Mouse (Mus musculus): ENCODE results near the gene Cyp2w1.
"Not testable (repeated sequence)": the region's sequence is repeated elsewhere in the genome, so short reads cannot be mapped to it uniquely, and the experiment has no call there.

The Cyp2w1 gene

GRCm38 (mm10) chr5:139332590-139333272 lies 19.7 kb upstream of the Cyp2w1 start:
- no peak for DNase-seq (ENCODE audit: low read depth, low spot score)

- DNase-seq (ENCODE audit: low read depth, low spot score): no peak
Measured at GRCm38 (mm10) chr5:139333301-139334013, 19.0 kb upstream of the Cyp2w1 start.

GRCm38 (mm10) chr5:139334394-139334793 lies 18.0 kb upstream of the Cyp2w1 start:
- not testable (repeated sequence) for DNase-seq (ENCODE audit: low read depth, low spot score)

GRCm38 (mm10) chr5:139335634-139336033 lies 16.8 kb upstream of the Cyp2w1 start:
- no peak for DNase-seq (ENCODE audit: low read depth, low spot score)

- no peak for DNase-seq (ENCODE audit: low read depth, low spot score)
Measured at GRCm38 (mm10) chr5:139337826-139338370, 14.5 kb upstream of the Cyp2w1 start.

- DNase-seq (ENCODE audit: low read depth, low spot score): no peak
Measured at GRCm38 (mm10) chr5:139338403-139338802, 14.0 kb upstream of the Cyp2w1 start.

GRCm38 (mm10) chr5:139338891-139339290 lies 13.5 kb upstream of the Cyp2w1 start:
- no peak for DNase-seq (ENCODE audit: low read depth, low spot score)

GRCm38 (mm10) chr5:139344021-139344686 lies 8.3 kb upstream of the Cyp2w1 start:
- peak; percentile 68 for DNase-seq (ENCODE audit: low read depth, low spot score)

GRCm38 (mm10) chr5:139344687-139345363 lies 7.6 kb upstream of the Cyp2w1 start:
- DNase-seq (ENCODE audit: low read depth, low spot score): peak; percentile 88

GRCm38 (mm10) chr5:139345364-139345714 lies 7.1 kb upstream of the Cyp2w1 start:
- DNase-seq (ENCODE audit: low read depth, low spot score): no peak

GRCm38 (mm10) chr5:139347225-139347624 lies 5.2 kb upstream of the Cyp2w1 start:
- no peak for DNase-seq (ENCODE audit: low read depth, low spot score)

- no peak for DNase-seq (ENCODE audit: low read depth, low spot score)
Measured at GRCm38 (mm10) chr5:139349713-139350112, 2.7 kb upstream of the Cyp2w1 start.

- DNase-seq (ENCODE audit: low read depth, low spot score): no peak
Measured at GRCm38 (mm10) chr5:139351134-139351533, 1.3 kb upstream of the Cyp2w1 start, which contains the start of gene Cox19. Cox19 (minus strand) TSS chr5:139351418.

GRCm38 (mm10) chr5:139351628-139352027 lies 789 bp upstream of the Cyp2w1 start:
- no peak for DNase-seq (ENCODE audit: low read depth, low spot score)

- DNase-seq (ENCODE audit: low read depth, low spot score): no peak
Measured at GRCm38 (mm10) chr5:139353496-139353895, 1.1 kb downstream of the Cyp2w1 start.

GRCm38 (mm10) chr5:139353946-139354345 lies 1.5 kb downstream of the Cyp2w1 start:
- DNase-seq (ENCODE audit: low read depth, low spot score): no peak

GRCm38 (mm10) chr5:139355235-139355772 lies 2.9 kb downstream of the Cyp2w1 start:
- no peak for DNase-seq (ENCODE audit: low read depth, low spot score)

- DNase-seq (ENCODE audit: low read depth, low spot score): no peak
Measured at GRCm38 (mm10) chr5:139358653-139359052, 6.2 kb downstream of the Cyp2w1 start.

- DNase-seq (ENCODE audit: low read depth, low spot score): no peak
Measured at GRCm38 (mm10) chr5:139359244-139359643, 6.8 kb downstream of the Cyp2w1 start.

- DNase-seq (ENCODE audit: low read depth, low spot score): no peak
Measured at GRCm38 (mm10) chr5:139363858-139364257, 11.4 kb downstream of the Cyp2w1 start.

- DNase-seq (ENCODE audit: low read depth, low spot score): peak; percentile 73
Measured at GRCm38 (mm10) chr5:139364260-139364910, 12.0 kb downstream of the Cyp2w1 start.

All from embryo, embryonic 11.5 days (tissue).